Mouse (Mus musculus): ENCODE measurements around the gene Gm26558. TPM values are rescaled to one million over a fixed set of nuclear protein-coding genes. Genes with fewer than 3 reads are reported as not detected.
A peak's percentile ranks its signal among the peaks of the same experiment; 100 is the strongest.

Gene Gm26558
- total and polyA plus RNA-seq, 3 experiments = 0.24 to 0.81 TPM; not detected in 1

- Histone ChIP-seq H3K4me3 (ENCODE audit: control insufficient read depth in 1 of 2, insufficient read depth in 1 of 2, low read depth in 2 of 2, low read length in 2 of 2) (no peak overlapping the region), H3K36me3 (ENCODE audit: control insufficient read depth in 1 of 2, insufficient read depth in 2 of 2, low read length in 2 of 2) (peaks cover 3 to 14% of the 10 kb centered on the region in 2 experiments; a peak in 3 of 4 replicates), H3K4me1 (ENCODE audit: control insufficient read depth in 1 of 2, insufficient read depth in 2 of 2, low read length in 2 of 2) (no peaks in the 10 kb centered on the region; a peak in 1 of 4 replicates), H3K27me3 (ENCODE audit: control insufficient read depth in 1 of 2, insufficient read depth in 2 of 2, low read length in 2 of 2) (no peaks in the 10 kb centered on the region), H3K79me2 (ENCODE audit: control insufficient read depth, insufficient read depth, low read length, poor library complexity) (no peaks in the 10 kb centered on the region), H3K27ac (ENCODE audit: control insufficient read depth, low read depth, low read length) (no peak overlapping the region), H3K9me3 (replicated peaks; ENCODE audit: insufficient read depth, low read length) (no peaks in the 10 kb centered on the region), H3K9ac (ENCODE audit: control insufficient read depth, low read depth, low read length, poor library complexity, severe bottlenecking) (no peak overlapping the region)
- TF ChIP-seq EP300 (IDR thresholded peaks at IDR 0.05; ENCODE audit: low read depth in 1 of 2, low read length in 2 of 2) (0 out of 4 replicates have a peak, but pooled peaks of 1 of the 2 experiments have one; percentile 11), USF2 (IDR thresholded peaks at IDR 0.05; ENCODE audit: borderline replicate concordance in 1 of 2, insufficient read depth in 1 of 2, low read depth in 1 of 2, low read length in 2 of 2) (no peak)
- no peak for DNase-seq (ENCODE audit: low read depth, low spot score)
Observed at GRCm38 (mm10) chr2:70708986-70709730, 47.2 kb upstream of the Gm26558 start.

DNA sequence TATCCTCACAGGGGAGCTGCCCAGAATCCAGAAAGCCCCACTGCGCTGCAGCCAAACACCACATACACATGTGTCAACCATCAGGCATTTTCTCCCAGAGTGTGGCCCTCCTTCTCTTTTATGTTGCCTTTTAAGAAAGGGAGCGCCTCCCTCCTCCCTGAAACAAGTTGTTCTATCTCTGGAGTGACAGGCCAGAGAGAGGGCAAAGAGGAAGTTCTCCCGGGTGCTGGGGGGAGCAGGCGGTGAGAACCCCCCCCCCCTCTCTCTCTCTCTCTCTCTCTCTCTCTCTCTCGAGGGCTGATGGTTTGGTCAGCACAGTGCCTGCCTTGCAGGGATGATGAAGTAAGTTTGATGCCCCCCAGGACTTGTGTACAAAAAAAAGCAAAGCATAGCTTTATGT is 40.5 kb upstream of the Gm26558 start:
- H3K27me3 ChIP-seq (ENCODE audit: control insufficient read depth in 1 of 2, insufficient read depth in 2 of 2, low read length in 2 of 2) = no peaks in the 10 kb centered on the region
- peak; percentile 75 for DNase-seq (ENCODE audit: low read depth, low spot score)
- H3K9ac ChIP-seq (ENCODE audit: control insufficient read depth, low read depth, low read length, poor library complexity, severe bottlenecking) = no peak overlapping the region
- TF ChIP-seq MAZ (IDR thresholded peaks at IDR 0.05; ENCODE audit: low read depth, low read length) = peak; percentile 92; the same call in 1 of the 2 replicates
- no peak for TF ChIP-seq ZKSCAN1 (IDR thresholded peaks at IDR 0.05; ENCODE audit: low read depth, low read length)
- no peaks in the 10 kb centered on the region for H3K79me2 ChIP-seq (ENCODE audit: control insufficient read depth, insufficient read depth, low read length, poor library complexity)
- no peak overlapping the region for H3K4me3 ChIP-seq (ENCODE audit: control insufficient read depth in 1 of 2, insufficient read depth in 1 of 2, low read depth in 2 of 2, low read length in 2 of 2)
- H3K9me3 ChIP-seq (replicated peaks; ENCODE audit: insufficient read depth, low read length) = no peaks in the 10 kb centered on the region
- peaks cover 0 to 4% of the 10 kb centered on the region in 2 experiments; a peak in 1 of 4 replicates for H3K4me1 ChIP-seq (ENCODE audit: control insufficient read depth in 1 of 2, insufficient read depth in 2 of 2, low read length in 2 of 2)
- no peaks in the 10 kb centered on the region for H3K36me3 ChIP-seq (ENCODE audit: control insufficient read depth in 1 of 2, insufficient read depth in 2 of 2, low read length in 2 of 2)
- H3K27ac ChIP-seq (ENCODE audit: control insufficient read depth, low read depth, low read length) = no peak overlapping the region

- TF ChIP-seq MAFK (IDR thresholded peaks at IDR 0.05; ENCODE audit: borderline replicate concordance, low read depth, low read length) (no peak), MXI1 (IDR thresholded peaks at IDR 0.05; ENCODE audit: low read depth, low read length) (no peak), GABPA (IDR thresholded peaks at IDR 0.05; ENCODE audit: low read depth, low read length) (no peak), SMC3 (IDR thresholded peaks at IDR 0.05; ENCODE audit: low read depth, low read length) (no peak), NELFE (IDR thresholded peaks at IDR 0.05; ENCODE audit: low read depth, low read length) (no peak), CHD1 (IDR thresholded peaks at IDR 0.05; ENCODE audit: low read depth, low read length) (no peak), EP300 (IDR thresholded peaks at IDR 0.05; ENCODE audit: low read depth in 1 of 2, low read length in 2 of 2) (no peak), JUND (IDR thresholded peaks at IDR 0.05; ENCODE audit: low read depth, low read length) (no peak), BHLHE40 (IDR thresholded peaks at IDR 0.05; ENCODE audit: borderline replicate concordance, low read depth, low read length) (no peak), MAZ (IDR thresholded peaks at IDR 0.05; ENCODE audit: low read depth, low read length) (no peak), USF2 (IDR thresholded peaks at IDR 0.05; ENCODE audit: borderline replicate concordance in 1 of 2, insufficient read depth in 1 of 2, low read depth in 1 of 2, low read length in 2 of 2) (no peak), ELF1 (IDR thresholded peaks at IDR 0.05; ENCODE audit: low read depth, low read length) (no peak), KAT2A (conservative IDR thresholded peaks at IDR 0.05; ENCODE audit: low read depth, low read length) (no peak)
- DNase-seq (ENCODE audit: low read depth, low spot score) = no peak
- no peak overlapping the region for H3K4me3 ChIP-seq (ENCODE audit: control insufficient read depth in 1 of 2, insufficient read depth in 1 of 2, low read depth in 2 of 2, low read length in 2 of 2)
- H3K4me1 ChIP-seq (ENCODE audit: control insufficient read depth in 1 of 2, insufficient read depth in 2 of 2, low read length in 2 of 2) = peaks cover 0 to 4% of the 10 kb centered on the region in 2 experiments; a peak in 1 of 4 replicates
- no peaks in the 10 kb centered on the region for H3K9me3 ChIP-seq (replicated peaks; ENCODE audit: insufficient read depth, low read length)
- H3K27ac ChIP-seq (ENCODE audit: control insufficient read depth, low read depth, low read length) = no peak overlapping the region
- no peaks in the 10 kb centered on the region for H3K27me3 ChIP-seq (ENCODE audit: control insufficient read depth in 1 of 2, insufficient read depth in 2 of 2, low read length in 2 of 2)
- H3K79me2 ChIP-seq (ENCODE audit: control insufficient read depth, insufficient read depth, low read length, poor library complexity) = no peaks in the 10 kb centered on the region
- H3K9ac ChIP-seq (ENCODE audit: control insufficient read depth, low read depth, low read length, poor library complexity, severe bottlenecking) = no peak overlapping the region
- H3K36me3 ChIP-seq (ENCODE audit: control insufficient read depth in 1 of 2, insufficient read depth in 2 of 2, low read length in 2 of 2) = no peaks in the 10 kb centered on the region
Observed at GRCm38 (mm10) chr2:70701571-70701970, 39.7 kb upstream of the Gm26558 start.
